8 mouse cellular contexts compared by ENCODE assay signal in the genomic region with DNA sequence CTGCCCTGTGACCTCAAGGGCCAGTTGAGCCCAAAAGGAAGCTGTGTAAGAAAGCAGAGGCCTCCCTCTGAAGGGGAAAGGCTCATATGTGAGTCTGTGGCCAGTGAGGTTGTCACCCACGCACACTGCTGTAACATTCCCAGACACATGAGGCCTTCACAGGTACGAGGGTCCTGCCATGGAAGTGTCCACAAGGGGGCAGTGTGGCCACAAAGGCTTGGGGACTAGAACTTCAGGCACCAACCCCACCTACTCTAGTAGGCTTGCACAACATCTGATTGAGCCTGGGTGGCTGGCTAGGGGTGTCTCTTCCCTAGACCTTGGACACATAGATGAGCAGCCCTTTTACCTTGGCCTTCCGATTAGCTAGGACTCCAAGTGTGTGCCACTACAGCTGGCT. TPM values are rescaled to one million over a fixed set of nuclear protein-coding genes. Genes with fewer than 3 reads are reported as not detected.
A peak's percentile ranks its signal among the peaks of the same experiment; 100 is the strongest.
DNase-seq lines count a peak whose midpoint lies in the region; ATAC-seq lines count a peak whose summit lies in the region.

No protein-coding gene starts in this region.

- peak; percentile 24 for ATAC-seq in CD4-positive, CD25-positive, alpha-beta regulatory T cell, adult 4 months
- ATAC-seq in inflammation-experienced regulatory T-cells, adult 6 months = no peak

- intact Hi-C loops in gastrocnemius, postnatal 36 days (cut with DNase I) = loop anchor here (5.0 kb wide), 1 partner anchor 54 kb away; the partner anchor contains the start of gene Add1

- DNase-seq in Muller cell, postnatal 12 days (ENCODE audit: inconsistent ontology term) = peak; percentile 76
- peak; percentile 62 for DNase-seq in cerebellum, adult 9-11 months
- peak; percentile 77 to 78 for DNase-seq in gastrocnemius, postnatal 36 days
- peak; percentile 80 for DNase-seq in layer of hippocampus, adult 9-11 months
- DNase-seq in lung, postnatal 25 days (ENCODE audit: low spot score) = peak; percentile 88
- DNase-seq in skeletal muscle tissue, adult 2 months (ENCODE audit: low read depth, low spot score) = peak; percentile 66

RNA-seq across cellular contexts. Expression of gene Tnip2, which starts 4.1 kb away (rescaled TPM):
- 10 to 100 TPM; 26.9 to 31.4 TPM for polyA plus RNA-seq in CD4-positive, CD25-positive, alpha-beta regulatory T cell, adult 4 months (2017; shearing (Covaris generic))
- total RNA-seq in gastrocnemius, postnatal 36 days (2021) = 1 to 10 TPM; 3.0 to 3.2 TPM
- 10 to 100 TPM; 19.0 to 32.4 (median 27.2) TPM for polyA plus RNA-seq in inflammation-experienced regulatory T-cells, adult 6 months (2017; shearing (Covaris generic))

RNA-seq across cellular contexts. Expression of gene Sh3bp2, which starts 7.7 kb away (rescaled TPM):
- polyA plus RNA-seq in CD4-positive, CD25-positive, alpha-beta regulatory T cell, adult 4 months (2017; shearing (Covaris generic)) = 10 to 100 TPM in 1 of 2 experiments, 1 to 10 TPM in 1; 6.0 to 18.6 TPM
- total RNA-seq in gastrocnemius, postnatal 36 days (2021) = 1 to 10 TPM in 1 of 2 experiments, under 1 TPM in 1; 0.82 to 1.5 TPM
- 10 to 100 TPM in 2 of 3 experiments, 1 to 10 TPM in 1; 4.0 to 15.0 (median 10.2) TPM for polyA plus RNA-seq in inflammation-experienced regulatory T-cells, adult 6 months (2017; shearing (Covaris generic))

RNA-seq across cellular contexts. Expression of gene Add1, which starts 55.6 kb away (rescaled TPM):
- 100 to 1,000 TPM; 117 to 179 TPM for polyA plus RNA-seq in CD4-positive, CD25-positive, alpha-beta regulatory T cell, adult 4 months (2017; shearing (Covaris generic))
- 10 to 100 TPM; 58.7 to 67.4 TPM for total RNA-seq in gastrocnemius, postnatal 36 days (2021)
- 100 to 1,000 TPM in 1 of 3 experiments, 10 to 100 TPM in 2; 91.1 to 101 (median 93.7) TPM for polyA plus RNA-seq in inflammation-experienced regulatory T-cells, adult 6 months (2017; shearing (Covaris generic))
